Mouse (Mus musculus): Measurements from ENCODE around the gene Ube2g1.
A peak's percentile ranks its signal among the peaks of the same experiment; 100 is the strongest.

Ube2g1 gene

DNA sequence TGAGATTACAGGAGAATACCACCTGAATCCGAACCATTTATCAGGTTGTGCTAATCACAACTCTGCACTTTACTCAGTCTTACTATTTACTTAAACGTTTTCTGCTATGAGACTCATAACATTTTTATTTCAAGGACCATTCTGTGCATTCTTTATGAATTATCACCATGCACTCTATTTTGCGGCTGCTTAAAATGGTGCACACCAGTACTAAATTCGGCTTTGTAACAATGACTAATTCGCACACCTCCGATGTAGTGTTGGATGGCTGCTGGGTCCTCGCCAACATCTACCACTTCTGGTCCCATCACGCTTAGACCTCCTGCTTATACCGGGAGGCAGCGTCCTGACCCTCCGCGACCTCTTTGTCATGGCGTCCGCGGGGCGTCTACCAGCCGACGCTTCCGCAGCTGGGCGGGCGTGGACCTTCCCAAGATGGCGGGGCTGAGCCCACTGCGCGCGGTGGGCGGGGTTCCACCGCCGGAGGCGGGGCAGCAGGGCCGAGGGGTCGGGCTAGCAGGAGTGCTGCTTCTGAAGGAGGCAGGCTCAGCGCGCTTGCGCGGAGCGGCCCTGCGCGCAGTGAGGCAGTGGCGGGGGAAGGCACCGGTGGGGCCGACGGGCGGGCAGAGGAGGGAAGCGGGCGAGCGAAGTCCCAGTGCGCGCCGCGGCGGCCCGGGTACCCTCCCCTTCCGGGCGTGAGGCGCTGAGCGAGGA, at the start of gene Ube2g1:
TSS of gene Ube2g1 (plus strand) at position 590 of the 714 bp plus-strand sequence.
- DNase-seq = peak; percentile 100

DNA sequence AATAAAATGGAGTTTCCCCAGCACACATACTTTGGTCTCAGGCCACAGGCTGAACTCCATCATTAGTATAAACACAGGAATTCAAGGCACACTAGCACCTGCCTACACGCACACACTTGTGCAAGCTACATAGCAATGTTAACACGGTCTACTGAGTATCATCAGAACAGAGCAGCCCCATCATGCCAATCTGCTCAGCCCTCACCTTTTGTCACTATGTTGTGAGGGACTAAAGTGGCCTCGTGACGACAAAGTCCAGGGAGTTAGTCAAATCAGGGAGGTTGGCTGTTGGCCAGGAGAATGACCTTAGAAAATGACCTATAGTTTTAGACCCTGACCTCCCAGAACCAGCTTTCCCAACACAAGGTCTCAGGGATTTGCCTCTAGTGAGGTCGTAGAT, 48.9 kb upstream of the Ube2g1 start:
- no peak for DNase-seq

DNA sequence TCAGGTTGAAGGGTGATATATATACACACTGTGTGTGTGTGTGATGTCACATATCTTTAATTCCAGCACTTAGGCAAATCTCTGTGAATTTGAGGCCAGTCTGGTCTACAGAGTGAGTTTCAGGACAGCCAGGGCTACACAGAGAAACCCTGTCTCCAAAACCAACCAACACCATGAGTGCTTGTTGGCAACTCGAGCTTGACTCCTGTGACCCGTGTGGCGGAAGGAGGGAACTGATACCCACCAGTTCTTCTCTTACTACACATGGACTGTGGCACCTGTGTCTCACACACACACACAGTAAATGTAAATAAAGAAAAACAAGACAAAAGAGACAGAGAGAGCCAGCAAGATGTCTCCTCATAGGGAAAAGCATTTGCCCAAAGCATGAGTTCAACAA, 46.4 kb upstream of the Ube2g1 start:
- no peak for DNase-seq

DNA sequence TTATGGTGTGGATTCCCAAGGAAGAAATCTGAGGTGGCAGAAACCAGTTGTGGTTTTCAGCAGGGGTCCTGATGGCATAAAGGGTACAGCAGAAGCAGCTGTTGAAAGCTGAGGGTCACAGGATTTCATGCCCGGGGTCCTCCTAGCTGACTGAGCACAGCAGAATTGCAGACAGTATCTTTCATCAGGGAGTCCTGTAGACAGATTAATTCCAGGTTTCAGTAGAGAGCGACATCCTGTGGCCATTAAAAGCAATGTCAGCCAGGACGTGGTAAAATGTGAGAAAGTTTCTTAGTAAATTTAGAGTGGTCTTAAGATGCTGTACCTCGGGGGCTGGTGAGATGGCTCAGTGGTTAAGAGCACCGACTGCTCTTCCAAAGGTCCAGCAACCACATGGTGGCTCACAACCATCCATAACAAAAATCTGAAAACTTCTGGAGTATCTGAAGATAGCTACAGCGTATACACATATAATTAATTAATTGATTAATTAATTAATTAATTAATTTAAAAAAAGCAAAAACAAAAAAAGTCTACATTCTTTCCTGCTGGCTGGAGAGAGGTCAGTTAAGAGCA, 42.8 kb upstream of the Ube2g1 start:
- DNase-seq = peak; percentile 53

DNA sequence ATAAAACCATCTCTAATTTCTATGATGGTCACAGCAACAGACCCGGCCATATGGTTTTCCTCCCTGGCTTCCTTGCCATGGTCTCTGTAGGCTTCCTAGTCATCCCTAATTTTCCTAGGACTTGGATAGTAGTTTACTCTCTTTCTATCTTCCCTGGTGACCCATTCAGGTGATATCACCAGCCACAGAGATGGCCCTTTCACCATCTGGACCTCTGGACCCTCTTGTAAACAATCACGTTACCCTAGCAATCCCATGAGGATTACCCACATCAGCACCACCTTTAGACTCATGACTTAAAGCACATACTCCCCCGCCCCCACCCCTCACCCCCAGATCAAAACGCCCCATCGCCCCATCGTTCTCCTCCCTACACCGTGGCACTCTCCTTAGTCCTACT, 40.8 kb upstream of the Ube2g1 start:
- DNase-seq = no peak

DNA sequence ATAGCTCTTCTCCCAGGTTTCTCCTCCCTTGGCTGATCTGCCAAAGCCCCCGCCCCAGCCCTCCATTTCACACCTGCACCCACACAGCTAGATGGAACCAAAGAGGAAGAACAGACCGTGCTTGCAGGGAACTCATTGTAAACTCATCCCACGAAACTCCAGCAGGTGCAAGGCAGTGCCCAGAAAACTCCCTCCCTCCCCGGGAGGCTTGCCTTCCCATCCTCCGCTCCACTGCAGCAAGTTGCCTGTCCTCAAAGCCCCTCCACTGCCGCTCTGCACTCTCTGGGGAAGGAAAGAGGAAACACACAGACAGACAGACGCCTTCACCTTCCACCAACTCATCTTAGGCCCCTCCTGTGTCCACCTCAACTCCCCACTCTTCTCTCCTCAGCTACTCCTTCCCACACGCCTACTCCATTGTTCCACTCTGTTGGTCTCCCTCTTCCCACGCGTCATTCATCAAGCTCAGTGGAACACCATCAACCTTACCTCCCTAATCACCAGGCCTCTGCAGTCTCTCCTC, 40.2 kb upstream of the Ube2g1 start:
- DNase-seq = no peak

DNA sequence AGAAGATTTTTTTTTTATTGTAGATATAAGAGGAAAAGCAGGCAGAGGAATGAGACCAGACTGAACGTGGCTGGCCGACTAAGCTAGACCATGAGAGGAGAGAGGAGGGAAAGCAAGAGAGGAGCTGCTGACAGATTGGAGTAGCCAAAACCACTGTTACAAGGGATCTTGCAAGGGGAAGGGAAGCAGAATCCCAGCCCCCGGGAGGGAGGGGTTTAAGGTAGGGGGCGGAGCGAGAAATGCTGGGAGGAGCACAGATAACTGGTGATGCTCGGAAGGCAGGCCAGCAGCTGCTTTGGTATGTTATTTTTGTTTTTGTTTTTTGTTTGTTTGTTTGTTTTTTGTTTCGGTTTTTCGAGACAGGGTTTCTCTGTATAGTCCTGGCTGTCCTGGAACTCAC, 38.0 kb upstream of the Ube2g1 start:
- peak; percentile 69 for DNase-seq

DNA sequence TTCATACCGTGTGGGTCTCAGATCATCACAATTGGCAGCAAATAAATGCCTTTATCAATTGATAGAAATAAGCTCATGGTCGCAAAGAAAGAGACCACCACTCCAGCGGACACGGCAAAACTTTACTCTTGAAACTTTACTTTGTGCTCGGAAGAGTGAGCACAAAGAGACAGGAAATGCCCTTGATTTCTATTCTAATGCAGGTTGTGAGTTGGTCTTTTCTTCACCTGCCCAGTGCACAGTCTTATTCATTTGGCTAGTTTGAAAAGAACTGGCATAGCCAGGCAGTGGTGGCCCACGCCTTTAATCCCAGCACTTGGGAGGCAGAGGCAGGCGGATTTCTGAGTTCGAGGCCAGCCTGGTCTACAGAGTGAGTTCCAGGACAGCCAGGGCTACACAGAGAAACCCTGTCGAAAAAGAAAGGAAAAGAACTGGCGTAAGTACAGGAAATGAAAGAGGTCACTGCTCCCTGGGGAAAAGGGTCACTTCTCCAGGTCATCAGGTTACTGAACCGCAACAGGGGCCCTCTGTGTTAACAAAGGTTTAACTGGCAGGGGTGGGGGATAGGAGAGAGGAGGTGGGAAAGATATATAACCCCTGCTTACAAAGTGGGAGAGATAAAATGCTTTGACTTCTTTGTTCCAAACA, 37.3 kb upstream of the Ube2g1 start:
- DNase-seq = no peak

DNA sequence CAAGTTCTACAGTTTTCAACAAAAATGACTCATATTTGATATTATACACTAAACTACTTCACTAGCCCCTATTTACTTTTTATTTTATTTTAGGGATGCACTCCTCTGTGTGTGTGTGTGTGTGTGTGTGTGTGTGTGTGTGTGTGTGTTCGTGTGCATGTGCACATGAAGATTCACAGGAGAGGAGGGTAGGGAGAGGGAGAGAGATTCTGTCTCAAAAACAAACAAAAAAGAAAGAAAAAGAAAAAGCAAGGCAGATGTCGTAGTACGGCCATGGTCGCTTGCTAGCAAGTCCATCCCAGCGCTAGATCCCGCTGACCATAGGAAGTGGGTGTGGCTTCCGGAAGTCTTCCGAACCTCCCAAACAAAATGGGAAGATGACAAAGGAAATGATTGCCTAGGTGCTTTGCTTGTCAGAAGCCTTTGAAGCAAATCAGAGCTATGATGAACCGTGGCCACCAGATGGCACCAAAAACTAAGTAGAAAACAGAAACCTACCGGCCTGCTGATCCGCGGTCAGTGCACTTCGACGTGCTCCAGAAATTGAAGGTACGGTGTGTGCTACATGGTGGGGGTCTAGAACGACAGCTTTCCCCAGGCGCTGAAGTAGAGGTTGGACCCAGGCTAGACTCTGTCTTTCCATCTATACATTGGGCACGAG, 36.6 kb upstream of the Ube2g1 start:
- peak; percentile 92 for DNase-seq

DNA sequence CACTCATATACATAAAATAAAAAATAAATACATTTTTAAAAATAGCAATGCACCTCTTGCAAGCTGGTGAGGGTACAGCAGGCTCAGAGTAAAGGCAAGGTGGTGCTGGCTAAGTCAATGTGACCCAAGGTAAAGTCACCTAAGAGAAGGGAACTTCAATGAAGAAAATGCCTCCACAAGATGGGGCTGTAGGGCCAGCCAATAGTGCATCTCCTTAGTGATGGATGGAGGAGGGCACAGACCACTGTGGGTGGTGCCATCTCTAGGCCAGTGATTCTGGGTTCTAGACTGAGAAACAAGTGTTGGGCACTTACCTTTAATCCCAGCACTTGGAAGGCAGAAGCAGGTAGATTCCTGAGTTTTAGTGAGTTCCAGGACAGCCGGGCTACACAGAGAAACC, 33.3 kb upstream of the Ube2g1 start:
- DNase-seq = peak; percentile 64

DNA sequence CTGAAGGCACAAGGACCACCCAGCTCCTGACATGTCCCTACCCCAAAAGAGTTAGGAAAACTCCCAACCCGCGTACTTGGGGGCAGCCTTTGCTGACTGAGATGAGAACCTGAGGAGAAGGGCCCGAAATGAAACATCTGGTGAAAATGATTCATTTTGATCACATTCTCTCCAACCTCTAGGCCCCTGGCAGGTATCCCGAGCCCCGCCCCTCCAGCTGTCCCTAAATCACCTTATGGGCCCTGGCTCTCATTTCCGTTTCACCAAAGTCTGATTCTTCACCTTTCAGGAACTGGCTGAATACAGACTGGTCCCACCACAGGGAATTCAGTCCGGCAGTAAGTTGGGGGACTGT, 31.0 kb upstream of the Ube2g1 start:
- DNase-seq = no peak

DNA sequence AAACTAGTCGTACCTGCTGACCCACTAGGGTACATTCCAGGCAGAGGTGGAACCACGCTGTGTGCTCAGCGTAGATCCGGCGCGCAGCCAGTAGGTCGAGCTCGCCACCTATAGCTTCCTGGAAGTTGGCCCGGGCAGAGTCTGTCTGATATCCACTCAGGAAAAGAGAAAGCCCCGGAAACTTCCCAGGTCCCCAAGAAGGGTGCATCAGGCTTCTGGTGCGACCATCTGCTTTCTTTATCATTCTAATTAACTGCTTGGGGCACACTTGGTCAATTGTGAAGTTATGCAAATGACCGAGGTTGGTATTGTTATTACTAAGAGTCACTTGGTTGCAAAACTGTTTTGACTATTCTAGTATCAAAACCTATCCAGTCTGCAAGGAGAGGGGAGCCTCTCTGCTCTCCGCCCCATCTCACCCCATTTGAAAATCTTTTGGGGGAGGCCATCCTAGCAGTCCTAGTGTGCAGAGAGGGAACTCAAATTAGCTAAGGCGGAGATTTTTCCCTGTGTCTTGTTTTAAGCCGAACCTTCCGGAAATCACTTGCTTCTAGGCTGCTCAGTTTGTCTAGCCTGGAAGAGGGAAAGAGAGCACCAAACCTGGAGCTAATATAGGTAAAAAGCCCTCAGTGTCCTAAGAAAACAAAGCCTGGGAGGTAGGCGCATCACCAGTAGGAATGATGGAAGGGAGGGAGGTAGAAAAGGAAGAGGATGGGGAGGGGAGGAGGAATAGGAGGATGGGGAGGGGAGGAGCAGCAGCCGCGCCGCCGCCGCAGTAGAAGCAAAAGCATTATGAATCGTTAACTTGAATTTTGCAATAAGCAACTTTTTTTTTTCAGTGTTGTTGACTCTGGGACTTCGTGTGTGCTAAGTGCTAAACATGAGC, 30.4 kb upstream of the Ube2g1 start:
- peak; percentile 36 for DNase-seq

DNA sequence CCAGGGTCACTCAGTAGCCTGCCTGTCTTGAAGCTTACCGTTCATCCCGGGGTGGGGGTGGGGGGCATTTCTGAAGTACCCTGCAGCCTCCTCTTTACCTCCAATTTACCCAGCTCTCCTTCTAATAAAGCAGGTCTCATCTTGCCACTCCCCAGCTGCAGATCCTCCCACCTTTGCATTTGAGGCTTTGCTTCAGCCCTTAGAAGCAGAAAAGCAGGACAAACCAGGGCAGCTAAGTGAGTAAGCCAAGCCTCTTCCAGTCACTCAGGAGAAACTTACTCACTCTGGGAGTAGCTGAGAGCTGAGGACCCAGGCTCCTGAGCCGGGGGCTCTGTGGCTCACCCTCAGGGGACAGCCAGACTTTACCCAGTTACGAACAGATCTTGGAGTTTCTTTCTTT, 28.6 kb upstream of the Ube2g1 start:
- DNase-seq = no peak

DNA sequence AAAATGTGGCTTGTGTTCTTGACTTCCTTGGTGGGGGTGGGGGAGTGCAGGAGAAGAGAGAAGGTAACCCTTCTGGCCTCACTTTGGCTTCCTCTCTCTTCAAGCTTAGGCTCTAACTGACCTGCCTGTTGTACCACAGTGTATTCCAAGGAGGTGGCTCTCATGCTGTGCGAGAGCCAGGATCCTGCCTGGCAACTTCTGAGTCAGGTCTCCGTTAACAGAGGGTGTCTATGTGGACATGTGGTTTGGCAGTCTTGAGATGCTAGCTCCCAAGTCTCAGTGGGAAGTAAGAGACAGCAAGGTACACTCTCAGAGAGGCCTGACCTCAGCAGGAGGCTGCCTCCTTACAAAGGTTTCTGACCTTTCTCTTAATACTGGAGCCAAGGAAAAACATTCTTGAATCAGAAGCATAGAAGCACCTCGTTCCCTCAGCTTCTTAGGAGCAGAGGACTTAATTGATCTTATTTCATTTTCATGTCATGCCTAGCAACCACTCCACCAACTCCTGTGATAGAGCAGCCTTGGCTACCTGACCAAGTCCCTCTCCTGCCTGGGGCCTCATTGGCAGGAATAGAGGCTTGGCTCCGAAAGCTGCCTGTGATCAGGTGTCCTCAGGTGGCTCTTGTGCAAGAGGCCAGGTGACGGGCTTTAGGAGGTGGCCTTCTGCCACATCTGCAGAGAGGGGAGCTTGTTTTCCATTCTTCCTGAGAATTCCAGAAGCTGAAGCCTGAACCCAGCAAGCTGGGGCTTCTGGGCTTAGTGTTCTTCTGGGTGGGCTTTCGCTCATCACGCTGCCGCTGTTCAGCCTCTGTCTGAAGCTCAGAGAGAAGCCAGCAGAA, 25.3 kb upstream of the Ube2g1 start:
- peak; percentile 52 for DNase-seq

DNA sequence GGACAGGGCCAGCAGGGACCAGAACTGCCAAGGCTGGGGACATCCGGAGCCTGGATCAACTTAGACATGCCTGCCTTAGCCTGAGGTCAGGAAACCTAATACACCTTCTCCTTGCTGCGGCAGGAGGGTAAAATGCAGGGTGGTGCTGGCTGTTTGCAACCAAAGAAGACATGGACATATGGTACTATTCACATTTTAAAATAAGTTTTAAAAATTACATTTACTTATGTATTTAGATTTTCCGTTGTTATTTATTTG, 24.7 kb upstream of the Ube2g1 start:
- no peak for DNase-seq

DNA sequence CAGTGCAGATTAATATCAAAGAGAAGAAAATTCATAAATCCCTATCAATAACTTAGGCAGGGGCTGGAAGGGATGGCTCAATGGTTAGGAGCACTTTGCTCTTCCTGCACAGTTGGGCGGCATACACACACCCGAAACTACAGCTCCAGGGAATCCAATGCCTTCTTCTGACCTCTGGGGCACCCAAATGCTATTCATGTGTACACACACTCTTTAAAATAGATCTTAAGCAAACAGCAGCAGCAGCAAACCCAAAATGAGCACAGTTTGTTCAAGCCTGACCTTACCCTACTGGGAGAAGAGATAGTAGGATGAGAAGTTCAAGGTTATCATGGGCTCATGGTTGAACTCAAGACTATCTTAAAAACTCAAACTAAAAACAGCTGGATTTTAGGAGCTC, 24.0 kb upstream of the Ube2g1 start:
- DNase-seq = no peak

DNA sequence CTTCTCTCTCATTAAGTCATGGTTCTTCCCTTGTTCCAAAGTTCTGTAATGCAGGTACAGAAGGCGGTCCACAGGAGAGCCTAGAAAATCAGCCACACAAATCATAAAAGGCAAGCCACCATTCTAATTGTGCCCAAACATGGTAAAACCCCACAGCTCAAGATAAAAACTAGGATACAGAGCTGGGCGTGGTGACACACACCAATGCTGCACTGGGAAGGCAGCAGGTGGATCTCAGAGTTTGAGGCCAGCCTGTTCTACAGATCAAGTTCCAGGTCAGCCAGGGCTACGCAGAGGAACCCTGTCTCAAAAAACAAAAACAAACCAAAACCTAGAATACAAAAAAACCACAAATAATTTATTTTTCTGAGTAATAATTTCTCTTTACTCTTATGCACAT, 20.5 kb upstream of the Ube2g1 start:
- DNase-seq = no peak

DNA sequence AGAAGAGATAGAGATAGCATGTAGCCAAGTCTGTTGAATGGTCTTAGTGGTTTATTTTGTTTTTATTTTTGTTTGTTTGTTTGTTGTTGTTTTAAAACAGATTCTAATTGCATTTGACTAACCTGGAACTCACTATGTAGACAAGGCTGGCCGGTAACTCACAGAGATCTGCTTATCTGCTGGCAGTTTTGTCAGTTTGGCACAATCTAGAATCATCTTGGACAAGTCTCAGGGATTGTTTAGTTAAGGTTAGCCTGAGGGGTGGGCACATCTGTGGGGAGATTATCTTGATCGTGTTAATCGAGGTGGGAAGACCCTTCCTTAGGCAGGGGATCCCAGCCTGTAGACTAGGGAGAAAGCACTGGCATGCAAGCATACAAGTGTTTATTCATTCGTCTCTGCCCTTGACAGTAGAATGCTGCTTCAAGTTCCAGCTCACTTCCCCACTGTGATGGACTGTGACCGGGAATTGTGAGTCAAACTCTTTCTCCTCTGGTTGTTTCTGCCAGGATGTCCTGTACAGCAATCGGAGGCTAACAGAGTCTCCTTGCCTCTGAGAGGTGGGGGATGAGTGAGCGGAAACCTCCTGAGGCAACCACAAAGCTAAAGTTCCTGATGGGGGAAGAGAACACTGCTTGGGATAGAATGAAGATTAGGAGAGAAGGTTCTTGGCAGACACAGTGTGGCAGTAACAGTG, 19.4 kb upstream of the Ube2g1 start:
- DNase-seq = peak; percentile 54

DNA sequence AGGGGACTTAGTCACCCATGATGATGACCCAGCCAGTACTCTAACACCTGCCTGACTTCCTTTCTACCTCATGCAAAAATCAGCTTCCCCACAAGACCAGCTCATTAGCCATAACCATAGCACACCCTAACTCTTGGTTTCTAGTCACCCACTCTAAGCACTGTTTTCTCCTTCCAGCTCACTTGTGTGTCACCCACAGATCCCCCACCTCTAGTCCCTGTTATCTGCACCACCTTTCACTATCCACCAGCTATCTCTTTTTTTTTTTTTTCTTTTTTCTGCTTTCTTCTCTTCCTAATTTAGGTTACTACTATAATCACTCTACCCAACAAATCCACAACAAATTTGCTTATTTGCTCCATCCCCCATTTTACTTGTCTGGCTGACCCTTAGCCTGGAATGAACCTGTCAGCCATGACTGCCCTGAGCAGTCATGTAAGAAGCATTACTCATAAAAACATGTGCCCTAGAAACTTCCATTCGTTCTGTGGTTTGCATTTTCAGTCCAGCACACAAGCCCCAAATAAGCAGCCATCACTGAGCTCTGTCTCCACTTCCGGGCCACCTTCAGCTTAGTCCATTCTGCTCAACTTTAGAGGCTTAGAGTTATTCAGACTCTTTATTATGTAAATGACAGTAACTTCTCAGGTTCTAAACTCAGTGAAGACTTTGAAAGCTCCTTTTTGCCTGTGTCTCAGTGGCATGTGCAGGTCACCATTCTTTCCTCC, 11.9 kb upstream of the Ube2g1 start:
- no peak for DNase-seq

DNA sequence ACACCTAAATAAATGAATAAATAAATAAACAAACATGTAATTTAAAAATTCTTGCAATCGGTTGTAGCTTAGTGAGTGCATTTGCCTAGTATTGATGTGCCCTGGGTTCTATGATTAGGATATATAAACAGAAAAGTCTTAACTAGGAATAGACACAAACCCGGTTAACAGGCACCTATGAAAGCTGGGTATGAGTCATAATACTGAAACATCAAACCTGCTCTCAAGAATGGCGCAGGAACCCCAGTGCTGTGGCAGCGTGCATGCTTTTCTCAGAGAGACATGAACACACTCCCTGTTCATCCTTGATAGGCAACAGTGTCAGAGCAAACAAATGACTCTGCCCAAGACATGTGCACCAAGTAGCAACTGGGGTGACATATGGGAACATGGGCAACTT, 9.3 kb upstream of the Ube2g1 start:
- DNase-seq = no peak
